Mouse (Mus musculus) layer of hippocampus, adult 18-20 months (tissue): ENCODE measurements around the gene Rhob. TPM values are rescaled to one million over a fixed set of nuclear protein-coding genes. Genes with fewer than 3 reads are reported as not detected.
"Not testable (repeated sequence)": the region's sequence is repeated elsewhere in the genome, so short reads cannot be mapped to it uniquely, and the experiment has no call there.

Source experiments
- DNase-seq, 2 experiments: peaks; one replicate each; pipeline ENCODE4 v3.0.0; 2022; ENCODE audit warnings: low spot score in 2 of 2
- total RNA-seq, 2 experiments: library from RNA; stranded (reverse); gene quantifications; 2 replicates each; pipeline ENCODE4 v1.2.3; 2021

The Rhob gene
- total RNA-seq, 2 experiments from 2014 or later = 360 to 385 TPM

- no peak for DNase-seq
Observed at GRCm38 (mm10) chr12:8482169-8482568, 17.6 kb downstream of the Rhob start.

- DNase-seq = no peak
Observed at GRCm38 (mm10) chr12:8474836-8475387, 24.9 kb downstream of the Rhob start.

GRCm38 (mm10) chr12:8472591-8473358, 27.0 kb downstream of the Rhob start:
- DNase-seq = no peak

GRCm38 (mm10) chr12:8472051-8472450, 27.8 kb downstream of the Rhob start:
- no peak for DNase-seq

- peak; percentile 53 to 79 for DNase-seq
Observed at GRCm38 (mm10) chr12:8470962-8471361, 28.8 kb downstream of the Rhob start.

GRCm38 (mm10) chr12:8469742-8470494, 29.9 kb downstream of the Rhob start:
- DNase-seq = no peak

- DNase-seq = no peak
Observed at GRCm38 (mm10) chr12:8468221-8468865, 31.5 kb downstream of the Rhob start.

- DNase-seq = peak; percentile 54 to 83
Observed at GRCm38 (mm10) chr12:8467029-8467924, 32.5 kb downstream of the Rhob start.

- no peak for DNase-seq
Observed at GRCm38 (mm10) chr12:8465680-8466079, 34.1 kb downstream of the Rhob start.

GRCm38 (mm10) chr12:8464961-8465360, 34.8 kb downstream of the Rhob start:
- peak in 1 of 2 experiments; percentile 40 for DNase-seq

- no peak for DNase-seq
Observed at GRCm38 (mm10) chr12:8463599-8464160, 36.1 kb downstream of the Rhob start.

GRCm38 (mm10) chr12:8462533-8462932, 37.3 kb downstream of the Rhob start:
- DNase-seq = no peak

- DNase-seq = not testable (repeated sequence)
Observed at GRCm38 (mm10) chr12:8461575-8461974, 38.2 kb downstream of the Rhob start.

GRCm38 (mm10) chr12:8458400-8458799, 41.4 kb downstream of the Rhob start:
- no peak for DNase-seq

- DNase-seq = no peak
Observed at GRCm38 (mm10) chr12:8457052-8457451, 42.8 kb downstream of the Rhob start.

GRCm38 (mm10) chr12:8455046-8455445, 44.8 kb downstream of the Rhob start:
- DNase-seq = no peak

GRCm38 (mm10) chr12:8454487-8454886, 45.3 kb downstream of the Rhob start:
- DNase-seq = peak; percentile 76 to 92

GRCm38 (mm10) chr12:8452766-8453621, 46.8 kb downstream of the Rhob start:
- peak in 1 of 2 experiments; percentile 74 for DNase-seq
